Mouse (Mus musculus) cortical plate, adult 2 months (tissue): ENCODE results near the gene Pgpep1. TPM values are rescaled to one million over a fixed set of nuclear protein-coding genes. Genes with fewer than 3 reads are reported as not detected.
A peak's percentile ranks its signal among the peaks of the same experiment; 100 is the strongest.

Experiments
- H3K27ac ChIP-seq: fragments of 200-500 bp; 2 replicates; pipeline ENCODE4 v1.5.1; 2012; ENCODE audit warnings: low read length, control low read depth, inconsistent platforms; ENCODE audit not compliant: insufficient read depth
- H3K4me1 ChIP-seq: fragments of 200-500 bp; 2 replicates; pipeline ENCODE4 v1.6.1; 2011; ENCODE audit warnings: low read length; ENCODE audit not compliant: control insufficient read depth, insufficient read depth
- H3K4me3 ChIP-seq: fragments of 200-500 bp; 2 replicates; pipeline ENCODE4 v1.5.1; 2011; ENCODE audit warnings: mild to moderate bottlenecking, low read length, control low read depth; ENCODE audit not compliant: insufficient read depth
- CTCF ChIP-seq: fragments of 200-500 bp; IDR thresholded peaks from 2 replicates; pipeline ENCODE4 v1.5.1; 2011; ENCODE audit warnings: mild to moderate bottlenecking, control low read depth, low read length; ENCODE audit not compliant: insufficient read depth; ENCODE audit errors: extremely low read depth
- POLR2A ChIP-seq: fragments of 200-500 bp; IDR thresholded peaks from 2 replicates; pipeline ENCODE4 v1.6.1; 2011; ENCODE audit warnings: mild to moderate bottlenecking, low read length, control low read depth; ENCODE audit not compliant: insufficient read depth; ENCODE audit errors: extremely low read depth
- polyA plus RNA-seq: library from polyadenylated mRNA; depleted of rRNA; stranded (reverse); fragments of >200 nt; gene quantifications from 2 replicates; pipeline ENCODE4 v1.2.3, GENCODE M21; 2012; rRNA removed

The Pgpep1 gene
- 18.1 and 19.7 TPM in 2 replicates for polyA plus RNA-seq

GRCm38 (mm10) chr8:70660273-70660725 is at the start of gene Pgpep1:
Pgpep1 (minus strand) TSS chr8:70660388.
- Histone ChIP-seq H3K4me1 (peaks cover 2% of the 10 kb centered on the region; the same call in 1 of the 2 replicates), H3K27ac (no peak within 1 kb of the TSS), H3K4me3 (peak within 1 kb of the TSS; percentile 63)
- TF ChIP-seq POLR2A: no peak
- TF ChIP-seq CTCF: no peak

- Histone ChIP-seq H3K4me1 (no peaks in the 10 kb centered on the region), H3K27ac (no peak overlapping the region), H3K4me3 (no peak overlapping the region)
- TF ChIP-seq CTCF: no peak
- TF ChIP-seq POLR2A: no peak
Measured at GRCm38 (mm10) chr8:70709794-70710193, 49.6 kb upstream of the Pgpep1 start.

- TF ChIP-seq CTCF (no peak), POLR2A (no peak)
Measured at GRCm38 (mm10) chr8:70708281-70708680, 48.1 kb upstream of the Pgpep1 start.

GRCm38 (mm10) chr8:70703287-70703686 is 43.1 kb upstream of the Pgpep1 start, which contains the start of gene Iqcn:
Iqcn (plus strand) TSS chr8:70703457.
- TF ChIP-seq CTCF (no peak), POLR2A (no peak)
- Histone ChIP-seq H3K27ac (no peak within 1 kb of the TSS), H3K4me3 (no peak within 1 kb of the TSS), H3K4me1 (peaks cover 2% of the 10 kb centered on the region; the same call in 1 of the 2 replicates)

More at GRCm38 (mm10) chr8:70708281-70708680, 48.1 kb upstream of the Pgpep1 start:
- Histone ChIP-seq H3K4me1 (no peaks in the 10 kb centered on the region), H3K27ac (no peak overlapping the region), H3K4me3 (no peak overlapping the region)

- Histone ChIP-seq H3K4me3 (no peak overlapping the region), H3K27ac (no peak overlapping the region), H3K4me1 (peaks cover 2% of the 10 kb centered on the region; the same call in 1 of the 2 replicates)
- TF ChIP-seq CTCF (no peak), POLR2A (no peak; the same call in 1 of the 2 replicates)
Measured at GRCm38 (mm10) chr8:70702842-70703182, 42.6 kb upstream of the Pgpep1 start.

- no peak overlapping the region for H3K4me3 ChIP-seq
Measured at GRCm38 (mm10) chr8:70701982-70702841, 42.0 kb upstream of the Pgpep1 start.

GRCm38 (mm10) chr8:70701048-70701981 is 41.1 kb upstream of the Pgpep1 start:
- Histone ChIP-seq H3K4me1 (peaks cover 2% of the 10 kb centered on the region; the same call in 1 of the 2 replicates), H3K27ac (peak overlapping the region; percentile 4; the same call in 1 of the 2 replicates), H3K4me3 (peak overlapping the region; percentile 91)
- TF ChIP-seq POLR2A (no peak), CTCF (no peak)

More at GRCm38 (mm10) chr8:70701982-70702841, 42.0 kb upstream of the Pgpep1 start:
- peaks cover 2% of the 10 kb centered on the region; the same call in 1 of the 2 replicates for H3K4me1 ChIP-seq
- no peak for TF ChIP-seq POLR2A
- no peak for TF ChIP-seq CTCF
- no peak overlapping the region for H3K27ac ChIP-seq

GRCm38 (mm10) chr8:70700555-70700922 is 40.4 kb upstream of the Pgpep1 start:
- TF ChIP-seq POLR2A (peak; percentile 64; the same call in 1 of the 2 replicates), CTCF (peak; percentile 56)
- H3K4me3 ChIP-seq: peak overlapping the region; percentile 91
- H3K4me1 ChIP-seq: peaks cover 2% of the 10 kb centered on the region; the same call in 1 of the 2 replicates
- peak overlapping the region; percentile 4; the same call in 1 of the 2 replicates for H3K27ac ChIP-seq
